Mouse (Mus musculus) stomach, postnatal 0 days (tissue): ENCODE data around the gene Hoxb7.

ENCODE experiments used
- CTCF ChIP-seq: IDR thresholded peaks from 2 replicates; pipeline ENCODE4 v1.5.1; 2016; ENCODE audit warnings: antibody characterized with exemption, low read depth, mild to moderate bottlenecking, moderate library complexity
- EP300 ChIP-seq: optimal IDR thresholded peaks from 2 replicates; pipeline ENCODE3; 2016; ENCODE audit warnings: antibody characterized with exemption

DNA sequence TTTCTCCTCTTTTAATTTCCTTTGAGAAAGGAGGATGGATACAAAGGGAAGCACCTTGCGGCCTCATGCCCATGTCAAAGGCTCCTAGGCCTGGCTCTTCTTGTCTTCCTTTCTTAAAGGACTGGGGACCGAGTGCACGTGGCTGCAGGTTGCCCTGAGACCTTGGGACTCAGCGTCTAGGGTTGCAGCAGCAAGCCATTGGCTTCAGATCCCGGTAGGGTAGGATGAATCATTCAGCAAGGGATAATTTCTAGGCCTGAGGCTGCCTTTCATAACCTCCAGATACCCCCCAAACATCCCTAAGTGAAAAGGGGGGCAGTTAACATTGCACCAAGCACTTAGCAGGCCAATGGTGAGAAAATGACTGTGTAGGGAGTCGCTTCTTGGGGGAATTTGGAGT is 24.7 kb downstream of the Hoxb7 start:
- TF ChIP-seq CTCF (no peak), EP300 (no peak)
